Mouse (Mus musculus) macrophage (primary cell): ENCODE measurements around the gene Dnaja3. TPM values are rescaled to one million over a fixed set of nuclear protein-coding genes. Genes with fewer than 3 reads are reported as not detected.

Experiments
- H3K27ac ChIP-seq: fragments of 350-480 bp; formaldehyde crosslinking; 2 replicates; pipeline ENCODE4 v1.9.0; 2021
- H3K36me3 ChIP-seq: fragments of 350-480 bp; formaldehyde crosslinking; 2 replicates; pipeline ENCODE4 v1.9.0; 2021; ENCODE audit errors: inconsistent target
- H3K4me3 ChIP-seq: fragments of 350-480 bp; formaldehyde crosslinking; 2 replicates; pipeline ENCODE4 v1.9.0; 2021; ENCODE audit errors: inconsistent target
- H3K79me2 ChIP-seq: fragments of 350-480 bp; formaldehyde crosslinking; 2 replicates; pipeline ENCODE4 v1.9.0; 2021; ENCODE audit errors: inconsistent target
- WGBS: methylation state at CpG from one replicate; pipeline ENCODE4 v1.1.7; 2026; ENCODE audit warnings: inconsistent platforms; ENCODE audit not compliant: missing documents; 5-methylcytosine and 5-hydroxymethylcytosine counted together
- polyA plus RNA-seq: library from polyadenylated mRNA; stranded (reverse); fragments of 250-400 nt; gene quantifications from 3 replicates; pipeline ENCODE4 v1.2.4, GENCODE M21; 2018; ENCODE audit warnings: inconsistent platforms

Gene Dnaja3
- polyA plus RNA-seq, 1 experiment from 2014 or later: 25.5 TPM

DNA sequence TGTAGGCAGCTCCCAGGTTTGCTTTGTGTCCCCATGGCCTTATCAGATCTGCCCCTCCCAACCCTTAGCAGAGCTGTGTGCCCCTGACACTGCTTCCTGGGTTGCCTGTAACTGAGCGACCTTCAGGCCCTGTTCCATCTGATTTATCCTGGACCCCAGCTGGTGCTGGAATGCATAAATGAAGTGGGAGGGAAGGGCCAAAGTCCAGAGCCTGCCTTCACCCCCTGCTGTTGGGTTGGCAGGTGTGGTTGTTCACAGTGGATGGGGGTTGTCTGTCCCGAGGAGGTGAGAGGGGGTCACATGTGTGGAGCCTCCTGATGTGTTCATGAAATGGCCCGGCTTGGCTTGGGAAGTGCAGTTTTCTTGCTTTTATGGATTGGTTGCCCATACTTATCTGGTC lies 37.6 kb upstream of the Dnaja3 start:
- no peak overlapping the region for H3K4me3 ChIP-seq
- no peaks in the 10 kb centered on the region for H3K79me2 ChIP-seq
- WGBS: 81% methylated on average over 3 of the region's 3 CpGs
- no peaks in the 10 kb centered on the region for H3K36me3 ChIP-seq
- H3K27ac ChIP-seq: no peak overlapping the region

DNA sequence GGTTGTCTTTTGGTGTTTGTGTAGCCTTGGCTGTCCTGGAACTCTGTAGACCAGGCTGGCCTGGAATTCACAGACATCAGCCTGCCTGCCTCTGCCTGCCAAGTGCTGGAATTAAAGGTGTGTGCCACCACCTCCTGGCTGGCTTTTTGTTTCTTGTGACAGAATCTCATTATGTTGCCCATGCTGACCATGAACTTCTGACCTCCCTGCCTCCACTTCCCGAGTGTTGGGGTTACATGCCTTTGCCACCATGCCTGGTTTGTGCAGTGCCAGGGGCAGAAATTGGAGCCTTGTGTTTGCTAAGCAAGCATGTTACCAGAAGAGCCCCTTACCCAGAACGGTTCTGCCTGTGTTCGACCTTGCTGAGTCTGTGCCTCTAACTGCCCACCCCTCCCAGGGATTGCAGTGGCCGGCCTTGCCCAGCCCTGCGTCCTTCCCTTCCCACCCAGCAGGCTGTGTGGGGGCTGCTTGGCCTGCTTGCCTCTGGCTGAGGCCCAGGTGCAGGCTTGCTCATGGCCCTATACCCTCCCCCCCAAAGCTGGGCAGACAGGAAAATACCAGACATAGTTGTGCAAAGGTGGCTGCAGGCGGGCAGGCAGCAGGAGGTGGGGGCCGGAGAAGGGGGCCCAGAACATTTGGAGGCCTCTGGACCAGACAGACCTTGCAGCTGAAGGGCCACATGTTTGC lies 36.9 kb upstream of the Dnaja3 start:
- Histone ChIP-seq H3K27ac (no peak overlapping the region), H3K79me2 (no peaks in the 10 kb centered on the region), H3K36me3 (no peaks in the 10 kb centered on the region), H3K4me3 (no peak overlapping the region)
- 85% methylated on average over 7 of the region's 7 CpGs for WGBS

DNA sequence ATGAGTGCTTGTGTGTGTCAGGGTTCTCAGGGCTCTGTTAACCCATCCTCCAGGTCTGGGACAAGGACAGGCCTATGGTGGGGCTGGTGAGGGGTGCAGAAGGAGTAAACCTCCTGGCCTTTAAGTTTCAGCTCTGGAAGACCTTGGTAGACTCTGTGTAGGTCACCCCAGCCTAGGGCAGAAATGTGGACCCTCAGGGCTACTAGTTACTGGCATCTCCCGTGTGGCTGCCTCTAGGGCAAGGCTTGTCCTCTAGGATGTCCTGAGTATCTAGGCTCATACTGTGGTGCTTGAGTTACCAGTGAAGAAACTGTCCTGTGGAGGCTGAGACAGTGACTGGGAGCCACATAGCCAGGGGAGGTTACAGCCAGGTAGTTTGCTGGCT lies 36.3 kb upstream of the Dnaja3 start:
- H3K27ac ChIP-seq: no peak overlapping the region
- H3K36me3 ChIP-seq: no peaks in the 10 kb centered on the region
- 100% methylated on average over 1 of the region's 1 CpGs for WGBS
- no peak overlapping the region for H3K4me3 ChIP-seq
- H3K79me2 ChIP-seq: no peaks in the 10 kb centered on the region

DNA sequence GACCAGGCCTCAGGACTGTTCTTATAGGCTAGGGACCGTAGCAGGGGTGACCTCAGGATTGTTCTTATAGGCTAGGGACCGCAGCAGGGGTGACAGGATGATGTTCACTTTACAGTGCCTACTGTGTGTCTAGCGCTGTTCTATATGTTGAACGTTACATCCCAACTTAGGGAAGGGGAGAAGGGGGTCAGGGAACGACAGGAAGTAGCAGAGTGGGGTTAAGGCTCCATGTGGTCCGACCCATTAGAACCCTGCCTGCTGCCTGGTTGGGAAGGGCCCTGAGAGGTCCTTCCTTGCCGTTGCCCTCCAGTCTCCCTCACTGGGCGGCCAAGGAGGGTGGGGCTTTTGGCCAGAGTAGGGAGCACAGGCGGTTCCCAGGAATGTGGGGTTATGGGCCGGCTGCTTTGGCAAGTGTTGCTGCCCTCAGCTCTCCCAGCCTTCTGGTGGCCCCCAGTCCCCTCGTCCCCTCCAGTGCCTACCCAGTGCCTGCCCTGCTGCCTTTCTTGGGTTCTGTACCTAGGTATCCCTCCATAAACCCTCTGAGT lies 35.4 kb upstream of the Dnaja3 start:
- Histone ChIP-seq H3K36me3 (no peaks in the 10 kb centered on the region), H3K4me3 (no peak overlapping the region), H3K27ac (no peak overlapping the region), H3K79me2 (no peaks in the 10 kb centered on the region)
- 95% methylated on average over 11 of the region's 11 CpGs for WGBS

DNA sequence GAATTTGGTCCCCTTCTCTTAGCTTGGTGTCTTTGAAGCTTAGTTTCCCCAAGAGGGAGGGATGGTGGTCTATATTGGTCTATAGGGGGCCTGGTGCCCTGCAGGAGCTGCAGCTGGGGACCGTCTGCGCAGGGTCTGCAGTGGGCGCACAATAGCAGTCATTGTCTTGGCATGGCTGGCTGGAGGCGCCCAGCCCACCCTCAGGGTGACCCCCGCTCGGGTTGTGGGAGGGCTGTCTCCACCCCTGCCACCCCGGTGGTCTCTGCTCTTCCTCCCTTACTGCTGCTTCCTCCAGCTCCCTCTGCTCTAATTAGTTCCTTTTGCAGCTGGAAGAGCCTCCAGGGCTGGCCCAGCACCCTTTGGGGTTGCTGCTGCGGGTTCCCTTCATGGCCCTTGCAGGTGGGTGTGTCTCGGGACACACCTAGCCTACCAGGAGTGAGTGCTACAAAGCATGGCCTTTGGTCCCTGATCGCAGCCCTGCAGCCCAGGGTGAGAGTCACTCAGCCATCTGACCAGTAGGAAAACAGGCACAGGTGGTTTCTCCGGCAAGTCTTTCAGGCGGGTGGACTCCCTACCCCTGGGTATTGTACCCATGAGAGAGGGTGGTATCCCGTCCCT lies 34.2 kb upstream of the Dnaja3 start:
- 86% methylated on average over 13 of the region's 13 CpGs for whole genome bisulfite sequencing
- Histone ChIP-seq H3K36me3 (no peaks in the 10 kb centered on the region), H3K27ac (no peak overlapping the region), H3K4me3 (no peak overlapping the region), H3K79me2 (no peaks in the 10 kb centered on the region)

DNA sequence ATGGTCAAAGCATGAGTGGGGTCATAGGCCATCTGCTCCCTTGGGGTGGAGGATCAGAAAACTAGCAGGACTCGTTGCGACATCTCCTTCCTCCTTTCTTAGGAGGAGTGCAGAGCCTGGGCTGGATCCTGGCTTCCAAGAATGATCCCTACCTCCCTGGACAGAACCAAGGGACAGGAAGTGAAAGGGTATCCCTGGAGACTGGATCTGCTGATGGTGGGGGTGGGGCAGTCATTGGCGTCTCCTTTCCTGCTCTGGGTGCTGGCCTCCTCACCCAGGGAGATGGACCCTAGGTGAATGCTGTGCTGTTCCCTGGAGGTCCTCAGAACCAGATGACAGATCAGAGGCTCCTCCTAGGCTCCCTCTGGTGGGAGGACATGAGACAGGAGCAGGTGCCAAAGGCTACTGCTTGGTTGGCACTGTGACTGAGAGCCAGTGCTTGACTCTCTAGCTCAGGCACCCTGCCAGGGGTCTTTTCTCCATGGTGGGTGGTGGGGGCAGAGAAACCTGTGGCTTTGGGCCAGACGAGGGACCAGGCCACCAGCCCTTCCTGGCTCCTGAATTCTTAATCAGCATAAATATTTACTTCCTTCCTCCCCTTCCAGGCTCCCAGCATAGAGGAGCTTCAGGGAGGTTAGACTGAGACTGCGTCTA lies 33.2 kb upstream of the Dnaja3 start:
- WGBS: 18% methylated on average over 5 of the region's 5 CpGs
- Histone ChIP-seq H3K36me3 (no peaks in the 10 kb centered on the region), H3K4me3 (no peak overlapping the region), H3K79me2 (no peaks in the 10 kb centered on the region), H3K27ac (no peak overlapping the region)

DNA sequence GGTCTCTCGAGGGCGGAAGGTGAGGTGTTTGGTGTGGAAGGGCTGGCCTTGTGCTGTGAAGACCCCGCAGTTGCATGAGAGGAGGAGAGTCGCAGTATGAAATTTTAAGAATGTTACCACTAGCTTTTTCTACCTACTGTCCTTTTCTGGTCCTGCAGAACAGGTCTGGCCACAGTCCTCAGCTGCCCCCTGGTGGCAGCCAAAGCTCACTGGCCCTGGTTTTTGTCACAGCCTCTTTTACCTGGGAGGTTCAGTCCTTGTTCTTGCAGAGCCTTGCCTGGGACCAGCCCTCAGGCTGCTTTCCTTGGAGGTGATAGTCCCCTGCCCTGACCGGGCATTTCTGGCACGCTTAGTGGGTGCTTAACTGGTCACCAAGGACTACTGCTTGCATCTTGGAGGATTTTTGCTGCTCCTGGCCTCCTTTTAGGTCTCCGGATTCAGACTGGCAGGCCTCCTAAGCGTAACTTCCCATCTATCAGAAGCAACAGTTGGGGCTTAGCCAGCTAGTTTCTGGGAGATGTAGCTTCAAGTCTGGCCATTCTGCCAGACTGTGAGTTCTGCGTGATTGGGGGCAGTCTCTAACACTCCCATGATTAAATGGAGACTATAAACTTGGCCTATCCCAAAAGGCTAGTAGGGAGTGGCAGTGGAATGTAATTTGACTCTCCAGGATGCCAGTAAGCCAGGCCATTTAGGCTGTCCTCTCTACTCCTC lies 31.8 kb upstream of the Dnaja3 start:
- no peak overlapping the region for H3K27ac ChIP-seq
- H3K79me2 ChIP-seq: no peaks in the 10 kb centered on the region
- 64% methylated on average over 9 of the region's 9 CpGs for WGBS
- no peak overlapping the region for H3K4me3 ChIP-seq
- H3K36me3 ChIP-seq: no peaks in the 10 kb centered on the region

DNA sequence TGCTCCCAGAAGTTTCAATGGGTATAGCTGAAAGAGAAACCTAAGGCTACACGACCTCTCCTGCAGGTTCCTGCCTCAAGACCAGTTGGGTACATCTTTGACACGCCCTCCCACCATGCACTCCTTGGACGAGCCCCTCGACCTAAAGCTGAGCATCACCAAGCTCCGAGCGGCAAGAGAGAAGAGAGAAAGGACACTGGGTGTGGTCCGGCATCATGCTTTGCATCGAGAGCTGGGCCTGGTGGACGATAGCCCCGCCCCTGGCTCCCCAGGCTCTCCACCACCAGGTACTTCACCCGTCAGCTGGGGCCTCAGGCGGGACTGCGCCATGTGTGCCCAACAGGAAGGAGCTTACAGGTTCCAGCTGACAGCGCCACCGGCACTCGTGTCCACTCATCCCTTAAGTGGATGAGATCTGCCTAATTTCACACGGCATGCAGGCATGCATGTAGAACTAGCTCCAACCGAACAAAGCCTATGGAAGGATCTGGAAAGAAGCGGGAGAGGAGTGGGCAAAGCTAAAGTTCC lies 31.2 kb upstream of the Dnaja3 start:
- H3K27ac ChIP-seq: no peak overlapping the region
- no peaks in the 10 kb centered on the region for H3K79me2 ChIP-seq
- 90% methylated on average over 19 of the region's 19 CpGs for WGBS
- H3K36me3 ChIP-seq: no peaks in the 10 kb centered on the region
- no peak overlapping the region for H3K4me3 ChIP-seq

DNA sequence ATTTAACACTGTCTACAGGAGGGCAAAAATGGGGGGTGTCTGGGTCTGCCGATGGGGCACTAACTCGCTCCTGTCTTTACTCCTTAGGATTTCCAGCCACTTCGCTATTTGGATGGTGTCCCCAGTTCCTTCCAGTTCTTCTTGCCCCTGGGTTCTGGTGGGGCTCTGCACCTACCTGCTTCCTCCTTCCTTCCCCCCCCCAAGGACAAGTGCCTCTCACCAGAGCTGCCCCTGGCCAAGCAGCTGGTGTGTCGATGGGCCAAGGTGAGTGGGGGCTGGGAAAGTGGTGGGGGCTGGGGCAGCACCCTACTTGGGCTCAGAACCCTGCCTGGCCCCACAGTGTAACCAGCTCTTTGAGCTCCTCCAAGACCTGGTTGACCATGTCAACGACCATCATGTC lies 28.6 kb upstream of the Dnaja3 start:
- Histone ChIP-seq H3K4me3 (no peak overlapping the region), H3K36me3 (no peaks in the 10 kb centered on the region; the same call in 1 of the 2 replicates), H3K27ac (no peak overlapping the region), H3K79me2 (no peaks in the 10 kb centered on the region)
- 91% methylated on average over 5 of the region's 5 CpGs for WGBS

DNA sequence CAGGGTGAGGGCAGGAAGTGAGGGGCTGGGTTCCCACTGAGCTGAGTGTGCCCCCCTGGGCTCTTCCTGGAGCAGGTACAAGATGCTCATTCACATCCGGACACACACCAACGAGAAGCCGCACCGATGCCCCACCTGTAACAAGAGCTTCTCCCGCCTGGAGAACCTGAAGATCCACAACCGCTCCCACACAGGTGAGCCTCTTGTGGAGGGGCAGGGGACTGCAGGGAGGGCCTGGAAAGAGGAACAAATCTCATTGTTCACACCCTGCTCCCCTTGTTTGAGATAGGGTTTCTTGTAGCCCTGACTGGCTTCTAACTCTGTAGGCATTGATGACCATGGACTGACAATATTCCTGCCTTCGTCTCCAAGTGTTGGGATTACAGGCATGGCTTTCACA lies 28.1 kb upstream of the Dnaja3 start:
- H3K36me3 ChIP-seq: no peaks in the 10 kb centered on the region; the same call in 1 of the 2 replicates
- WGBS: 97% methylated on average over 7 of the region's 7 CpGs
- H3K79me2 ChIP-seq: no peaks in the 10 kb centered on the region
- no peak overlapping the region for H3K27ac ChIP-seq
- H3K4me3 ChIP-seq: no peak overlapping the region

DNA sequence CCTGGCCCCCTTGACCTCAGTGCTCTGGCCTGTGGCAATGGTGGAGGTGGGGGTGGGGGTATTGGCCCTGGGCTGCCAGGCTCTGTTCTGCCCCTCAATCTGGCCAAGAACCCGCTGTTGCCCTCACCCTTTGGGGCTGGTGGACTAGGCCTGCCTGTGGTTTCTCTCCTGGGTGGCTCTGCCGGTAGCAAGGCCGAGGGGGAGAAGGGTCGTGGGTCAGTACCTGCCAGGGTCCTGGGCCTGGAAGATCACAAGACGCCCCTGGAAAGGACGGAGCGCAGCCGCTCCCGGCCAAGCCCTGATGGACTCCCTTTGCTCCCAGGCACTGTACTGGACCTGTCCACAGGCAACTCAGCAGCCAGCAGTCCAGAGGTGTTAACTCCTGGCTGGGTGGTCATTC lies 26.1 kb upstream of the Dnaja3 start:
- Histone ChIP-seq H3K36me3 (no peaks in the 10 kb centered on the region; the same call in 1 of the 2 replicates), H3K27ac (no peak overlapping the region)

DNA sequence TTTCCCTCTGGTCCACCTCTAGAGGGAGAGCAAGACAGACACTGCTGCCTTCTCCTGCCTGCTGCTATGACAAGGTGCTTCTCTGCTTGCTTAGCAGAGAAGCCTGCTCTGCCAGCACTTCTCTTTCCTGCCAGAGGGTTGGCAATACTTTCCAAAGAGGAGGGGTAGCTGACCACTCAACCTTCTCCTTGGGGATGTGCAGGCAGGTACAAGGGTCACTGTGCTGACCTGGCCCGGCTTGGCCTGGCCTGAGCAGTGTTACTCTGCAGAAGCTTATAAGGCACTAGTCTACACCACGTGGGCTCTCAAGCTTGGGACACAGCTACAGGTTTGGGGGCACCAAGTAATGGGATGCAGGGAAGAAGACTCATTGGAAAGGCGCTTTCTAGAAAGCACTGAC lies 25.1 kb upstream of the Dnaja3 start:
- Histone ChIP-seq H3K79me2 (peaks cover 2% of the 10 kb centered on the region; the same call in 1 of the 2 replicates), H3K27ac (no peak overlapping the region), H3K36me3 (no peaks in the 10 kb centered on the region; the same call in 1 of the 2 replicates), H3K4me3 (no peak overlapping the region)
- WGBS: 94% methylated on average over 3 of the region's 3 CpGs

More for the DNA sequence above, 26.1 kb upstream of the Dnaja3 start:
- H3K4me3 ChIP-seq: no peak overlapping the region
- WGBS: 93% methylated on average over 9 of the region's 9 CpGs
- no peaks in the 10 kb centered on the region for H3K79me2 ChIP-seq

DNA sequence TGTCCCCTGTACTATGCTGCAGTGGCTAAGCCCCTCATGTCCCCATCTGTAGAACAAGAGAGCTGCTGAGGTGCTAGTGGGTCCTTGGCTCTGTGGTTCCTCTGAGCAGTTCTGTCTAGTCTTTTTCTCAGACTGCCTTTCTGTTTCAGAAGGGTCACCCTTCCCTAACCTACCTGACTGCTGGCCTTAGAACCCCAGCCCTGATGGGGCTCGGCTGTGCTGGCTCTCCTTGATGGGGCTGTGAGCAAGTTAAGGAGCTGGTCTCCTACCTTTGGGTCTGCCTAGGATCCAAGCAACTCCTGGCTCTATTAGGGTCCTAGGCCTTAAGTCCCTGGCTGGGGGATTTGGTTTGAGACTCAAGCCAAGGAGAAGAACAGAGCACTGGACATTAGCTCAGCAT lies 24.5 kb upstream of the Dnaja3 start:
- peaks cover 9% of the 10 kb centered on the region; the same call in 1 of the 2 replicates for H3K79me2 ChIP-seq
- no peak overlapping the region for H3K4me3 ChIP-seq
- 90% methylated on average over 1 of the region's 1 CpGs for WGBS
- no peaks in the 10 kb centered on the region; the same call in 1 of the 2 replicates for H3K36me3 ChIP-seq
- no peak overlapping the region for H3K27ac ChIP-seq

DNA sequence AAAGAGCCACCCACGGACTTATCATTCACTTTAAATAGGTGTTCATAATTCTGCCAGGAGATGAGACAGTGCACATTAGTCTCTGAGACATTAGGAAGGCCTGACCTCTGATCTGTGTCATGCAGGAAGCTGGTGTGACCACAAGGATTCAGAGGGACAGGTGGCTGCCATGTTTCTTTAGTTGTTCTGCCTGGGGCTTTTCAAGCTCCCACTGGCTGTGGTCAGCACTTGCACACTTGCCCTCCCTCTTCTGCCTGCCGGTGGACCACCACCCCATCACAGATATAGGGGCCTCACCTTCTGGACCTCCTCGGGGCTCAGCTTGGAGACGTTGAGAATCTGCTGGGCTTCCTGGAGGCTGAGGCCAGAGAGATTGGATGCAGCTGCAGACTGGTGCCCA lies 23.0 kb upstream of the Dnaja3 start:
- H3K79me2 ChIP-seq: peaks cover 24% of the 10 kb centered on the region; the same call in 1 of the 2 replicates
- 89% methylated on average over 4 of the region's 4 CpGs for WGBS
- H3K27ac ChIP-seq: no peak overlapping the region
- H3K4me3 ChIP-seq: no peak overlapping the region
- H3K36me3 ChIP-seq: no peaks in the 10 kb centered on the region; the same call in 1 of the 2 replicates
